Mouse (Mus musculus) limb, embryonic 15.5 days (tissue): Measurements from ENCODE around the gene Gja5. TPM values are rescaled to one million over a fixed set of nuclear protein-coding genes. Genes with fewer than 3 reads are reported as not detected.
A peak's percentile ranks its signal among the peaks of the same experiment; 100 is the strongest.

Experiments used
- ATAC-seq: fragments of 200-750 bp; cut with Nextera tagmentation; 2 replicates; pipeline ENCODE4 v1.8.0; 2017; ENCODE audit warnings: low read depth, moderate TSS enrichment; ENCODE audit not compliant: insufficient number of reproducible peaks, low FRiP score, low TSS enrichment
- H3K27ac ChIP-seq: fragments of 300-500 bp; sonication (generic); 2 replicates; pipeline ENCODE4 v1.5.1; 2015; ENCODE audit warnings: moderate library complexity, mild to moderate bottlenecking, inconsistent platforms
- H3K27me3 ChIP-seq: fragments of 300-500 bp; sonication (generic); 2 replicates; pipeline ENCODE4 v1.6.1; 2015; ENCODE audit warnings: inconsistent platforms
- H3K36me3 ChIP-seq: fragments of 300-500 bp; sonication (generic); 2 replicates; pipeline ENCODE4 v1.6.1; 2015; ENCODE audit warnings: inconsistent platforms
- H3K4me1 ChIP-seq: fragments of 300-500 bp; sonication (generic); 2 replicates; pipeline ENCODE4 v1.6.1; 2015; ENCODE audit warnings: inconsistent platforms
- H3K4me2 ChIP-seq: fragments of 300-500 bp; sonication (generic); 2 replicates; pipeline ENCODE4 v1.6.1; 2015; ENCODE audit warnings: mild to moderate bottlenecking, inconsistent platforms
- H3K4me3 ChIP-seq: fragments of 300-500 bp; sonication (generic); 2 replicates; pipeline ENCODE4 v1.5.1; 2015; ENCODE audit warnings: mild to moderate bottlenecking, inconsistent platforms
- H3K9ac ChIP-seq: fragments of 300-500 bp; sonication (generic); 2 replicates; pipeline ENCODE4 v1.6.1; 2015; ENCODE audit warnings: inconsistent platforms
- H3K9me3 ChIP-seq: fragments of 300-500 bp; sonication (generic); 2 replicates; pipeline ENCODE4 v1.6.1; 2016; ENCODE audit warnings: inconsistent platforms
- WGBS: fragments of 180-500 bp; shearing (Covaris S2); methylation state at CpG from one replicate; pipeline ENCODE4 v1.1.7; 2015; 5-methylcytosine and 5-hydroxymethylcytosine counted together
- polyA plus RNA-seq: library from polyadenylated mRNA; unstranded; fragments of >200 nt; fragmentation: Nextera tagmentation; extraction: Ambion mirVana; gene quantifications from 2 replicates; pipeline ENCODE4 v1.2.1, GENCODE M21; 2015

The Gja5 gene
- polyA plus RNA-seq, 1 experiment from 2014 or later: 26.0 TPM

GRCm38 (mm10) chr3:96979020-96979419 lies 74.5 kb downstream of the Gja5 start:
- Histone ChIP-seq H3K27me3 (no peaks in the 10 kb centered on the region), H3K4me1 (no peaks in the 10 kb centered on the region)
- 80% methylated on average over 3 of the region's 3 CpGs for WGBS

GRCm38 (mm10) chr3:96981833-96982232 lies 77.3 kb downstream of the Gja5 start:
- Histone ChIP-seq H3K4me1 (no peaks in the 10 kb centered on the region), H3K36me3 (no peaks in the 10 kb centered on the region), H3K27ac (no peak overlapping the region), H3K27me3 (no peaks in the 10 kb centered on the region), H3K4me2 (no peak overlapping the region), H3K9me3 (no peaks in the 10 kb centered on the region), H3K4me3 (no peak overlapping the region), H3K9ac (no peak overlapping the region)
- ATAC-seq: no peak
- 54% methylated on average over 3 of the region's 3 CpGs for WGBS

More at GRCm38 (mm10) chr3:96979020-96979419, 74.5 kb downstream of the Gja5 start:
- H3K36me3 ChIP-seq: no peaks in the 10 kb centered on the region
- H3K27ac ChIP-seq: no peak overlapping the region
- no peak for ATAC-seq
- H3K9me3 ChIP-seq: no peaks in the 10 kb centered on the region
- H3K4me3 ChIP-seq: no peak overlapping the region
- H3K4me2 ChIP-seq: no peak overlapping the region
- no peak overlapping the region for H3K9ac ChIP-seq

- no peak for ATAC-seq
- Histone ChIP-seq H3K27me3 (no peaks in the 10 kb centered on the region), H3K4me2 (no peak overlapping the region), H3K36me3 (no peaks in the 10 kb centered on the region), H3K9ac (no peak overlapping the region), H3K4me1 (no peaks in the 10 kb centered on the region), H3K4me3 (no peak overlapping the region), H3K9me3 (no peaks in the 10 kb centered on the region), H3K27ac (no peak overlapping the region)
- WGBS: 85% methylated on average over 2 of the region's 2 CpGs
Observed at GRCm38 (mm10) chr3:96982666-96983065, 78.2 kb downstream of the Gja5 start.

- Histone ChIP-seq H3K9ac (no peak overlapping the region), H3K4me2 (no peak overlapping the region), H3K27ac (no peak overlapping the region), H3K4me3 (no peak overlapping the region), H3K4me1 (no peaks in the 10 kb centered on the region; the same call in 1 of the 2 replicates), H3K27me3 (no peaks in the 10 kb centered on the region), H3K36me3 (no peaks in the 10 kb centered on the region), H3K9me3 (no peaks in the 10 kb centered on the region)
- no peak for ATAC-seq
- 37% methylated on average over 3 of the region's 3 CpGs for WGBS
Observed at GRCm38 (mm10) chr3:96992526-96992925, 88.0 kb downstream of the Gja5 start.

- no peak overlapping the region for H3K27ac ChIP-seq
- H3K9ac ChIP-seq: no peak overlapping the region
- no peak overlapping the region for H3K4me3 ChIP-seq
- no peak for ATAC-seq
- peaks cover 6% of the 10 kb centered on the region; the same call in 1 of the 2 replicates for H3K4me1 ChIP-seq
- no peaks in the 10 kb centered on the region for H3K9me3 ChIP-seq
- H3K36me3 ChIP-seq: no peaks in the 10 kb centered on the region
- H3K27me3 ChIP-seq: no peaks in the 10 kb centered on the region
- H3K4me2 ChIP-seq: no peak overlapping the region
- WGBS: 19% methylated on average over 6 of the region's 6 CpGs
Observed at GRCm38 (mm10) chr3:96997770-96998169, 93.3 kb downstream of the Gja5 start.

GRCm38 (mm10) chr3:97003111-97003510 lies 98.6 kb downstream of the Gja5 start:
- H3K4me3 ChIP-seq: no peak overlapping the region
- H3K9me3 ChIP-seq: no peaks in the 10 kb centered on the region
- ATAC-seq: no peak
- peaks cover under 1% of the 10 kb centered on the region; the same call in 1 of the 2 replicates for H3K4me1 ChIP-seq
- H3K4me2 ChIP-seq: no peak overlapping the region
- no peak overlapping the region for H3K9ac ChIP-seq
- H3K27ac ChIP-seq: no peak overlapping the region
- no peaks in the 10 kb centered on the region for H3K27me3 ChIP-seq
- WGBS: 86% methylated on average over 10 of the region's 10 CpGs
- H3K36me3 ChIP-seq: no peaks in the 10 kb centered on the region

GRCm38 (mm10) chr3:97004509-97004908 lies 100.0 kb downstream of the Gja5 start:
- ATAC-seq: no peak
- 66% methylated on average over 4 of the region's 4 CpGs for WGBS

GRCm38 (mm10) chr3:97007010-97007448 lies 102.5 kb downstream of the Gja5 start:
- no peaks in the 10 kb centered on the region for H3K9me3 ChIP-seq
- no peak overlapping the region for H3K4me2 ChIP-seq
- WGBS: 50% methylated on average over 3 of the region's 3 CpGs
- H3K4me3 ChIP-seq: no peak overlapping the region
- H3K36me3 ChIP-seq: no peaks in the 10 kb centered on the region
- no peaks in the 10 kb centered on the region for H3K4me1 ChIP-seq
- ATAC-seq: peak; percentile 71; the same call in 1 of the 2 replicates
- H3K27me3 ChIP-seq: no peaks in the 10 kb centered on the region
- H3K9ac ChIP-seq: no peak overlapping the region
- no peak overlapping the region for H3K27ac ChIP-seq

More at GRCm38 (mm10) chr3:97004509-97004908, 100.0 kb downstream of the Gja5 start:
- Histone ChIP-seq H3K27ac (no peak overlapping the region), H3K4me3 (no peak overlapping the region), H3K36me3 (no peaks in the 10 kb centered on the region), H3K9ac (no peak overlapping the region), H3K4me2 (no peak overlapping the region), H3K4me1 (no peaks in the 10 kb centered on the region), H3K27me3 (no peaks in the 10 kb centered on the region), H3K9me3 (no peaks in the 10 kb centered on the region)

- H3K36me3 ChIP-seq: no peaks in the 10 kb centered on the region
- no peaks in the 10 kb centered on the region for H3K27me3 ChIP-seq
- ATAC-seq: no peak
- no peak overlapping the region for H3K4me3 ChIP-seq
- H3K9me3 ChIP-seq: no peaks in the 10 kb centered on the region
- H3K9ac ChIP-seq: no peak overlapping the region
- no peak overlapping the region for H3K4me2 ChIP-seq
- no peak overlapping the region for H3K27ac ChIP-seq
- peaks cover 8% of the 10 kb centered on the region for H3K4me1 ChIP-seq
- WGBS: 44% methylated on average over 5 of the region's 5 CpGs
Observed at GRCm38 (mm10) chr3:97025226-97025625, 120.7 kb downstream of the Gja5 start.

- Histone ChIP-seq H3K9ac (no peak overlapping the region), H3K27me3 (peaks cover 11% of the 10 kb centered on the region), H3K27ac (no peak overlapping the region), H3K36me3 (no peaks in the 10 kb centered on the region), H3K4me2 (peak overlapping the region; percentile 49), H3K9me3 (no peaks in the 10 kb centered on the region), H3K4me1 (peaks cover 10% of the 10 kb centered on the region), H3K4me3 (peak overlapping the region; percentile 35)
- 0% methylated on average over 10 of the region's 10 CpGs for WGBS
- ATAC-seq: no peak
Observed at GRCm38 (mm10) chr3:97032053-97032496, 127.6 kb downstream of the Gja5 start.

- ATAC-seq: no peak
- H3K27me3 ChIP-seq: peaks cover 14% of the 10 kb centered on the region
- no peak overlapping the region for H3K4me3 ChIP-seq
- H3K9me3 ChIP-seq: no peaks in the 10 kb centered on the region
- H3K4me1 ChIP-seq: peaks cover 16% of the 10 kb centered on the region
- H3K27ac ChIP-seq: no peak overlapping the region
- H3K36me3 ChIP-seq: no peaks in the 10 kb centered on the region
- WGBS: 89% methylated on average over 3 of the region's 3 CpGs
- H3K9ac ChIP-seq: no peak overlapping the region
- H3K4me2 ChIP-seq: no peak overlapping the region
Observed at GRCm38 (mm10) chr3:97035558-97035957, 131.1 kb downstream of the Gja5 start.

GRCm38 (mm10) chr3:97037119-97037518 lies 132.6 kb downstream of the Gja5 start:
- ATAC-seq: no peak
- 57% methylated on average over 6 of the region's 6 CpGs for WGBS

GRCm38 (mm10) chr3:97039721-97040120 lies 135.2 kb downstream of the Gja5 start:
- no peak overlapping the region for H3K4me3 ChIP-seq
- no peaks in the 10 kb centered on the region for H3K9me3 ChIP-seq
- H3K36me3 ChIP-seq: no peaks in the 10 kb centered on the region
- ATAC-seq: no peak
- 0 out of 2 replicates have a peak, but pooled peaks cover 3% of the 10 kb centered on the region for H3K27me3 ChIP-seq
- 74% methylated on average over 6 of the region's 6 CpGs for WGBS
- no peak overlapping the region for H3K9ac ChIP-seq
- no peak overlapping the region for H3K27ac ChIP-seq
- no peak overlapping the region for H3K4me2 ChIP-seq
- 0 out of 2 replicates have a peak, but pooled peaks cover 7% of the 10 kb centered on the region for H3K4me1 ChIP-seq

More at GRCm38 (mm10) chr3:97037119-97037518, 132.6 kb downstream of the Gja5 start:
- H3K4me3 ChIP-seq: no peak overlapping the region
- no peak overlapping the region for H3K9ac ChIP-seq
- no peaks in the 10 kb centered on the region for H3K9me3 ChIP-seq
- H3K27me3 ChIP-seq: 0 out of 2 replicates have a peak, but pooled peaks cover 3% of the 10 kb centered on the region
- no peaks in the 10 kb centered on the region for H3K36me3 ChIP-seq
- H3K27ac ChIP-seq: no peak overlapping the region
- peaks cover 11% of the 10 kb centered on the region; the same call in 1 of the 2 replicates for H3K4me1 ChIP-seq
- no peak overlapping the region for H3K4me2 ChIP-seq
